ENCODE assay signal across 8 mouse cellular contexts in genomic region chr16:31933751-31934549, GRCm38 (mm10). TPM values are rescaled to one million over a fixed set of nuclear protein-coding genes. Genes with fewer than 3 reads are reported as not detected.
DNase-seq lines count a peak whose midpoint lies in the region; ATAC-seq and TF ChIP-seq lines count a peak whose summit lies in the region.

Gene Pigz (plus strand): TSS chr16:31933851.

- TF ChIP-seq POLR2A in testis, adult 2 months (IDR thresholded peaks at IDR 0.05; ENCODE audit: control insufficient read depth, low read depth, low read length), result no peak
- TF ChIP-seq POLR2A in kidney, adult 2 months (IDR thresholded peaks at IDR 0.05; ENCODE audit: low read depth, low read length), result no peak
- TF ChIP-seq POLR2A in limb, embryonic 14.5 days (IDR thresholded peaks at IDR 0.05; ENCODE audit: borderline replicate concordance, extremely low read depth, insufficient read depth, insufficient read length), result no peak
- no peak for TF ChIP-seq POLR2A in myocyte (IDR thresholded peaks at IDR 0.05; ENCODE audit: insufficient read length, low read depth)

- peak within 1 kb of the TSS; percentile 95 for H3K4me2 ChIP-seq in limb, embryonic 14.5 days (replicated peaks; ENCODE audit: low read depth, low read length, severe bottlenecking)
- peak within 1 kb of the TSS; percentile 87 for H3K4me2 ChIP-seq in myocyte (ENCODE audit: low read depth)

- H3ac ChIP-seq in myocyte (ENCODE audit: control insufficient read depth, insufficient read length), result no peak within 1 kb of the TSS

- peak within 1 kb of the TSS; percentile 51 for H3K9ac ChIP-seq in limb, embryonic 14.5 days (ENCODE audit: low read depth, low read length, severe bottlenecking)

- H3K36me3 ChIP-seq in testis, adult 2 months (ENCODE audit: control insufficient read depth, insufficient read depth, low read length), result no peaks in the 10 kb centered on the region
- no peaks in the 10 kb centered on the region for H3K36me3 ChIP-seq in embryonic facial prominence, embryonic 10.5 days (replicated peaks)
- no peaks in the 10 kb centered on the region for H3K36me3 ChIP-seq in kidney, adult 2 months (ENCODE audit: control insufficient read depth, insufficient read depth, low read length)
- H3K36me3 ChIP-seq in limb, embryonic 14.5 days (ENCODE audit: control insufficient read depth, insufficient read depth, low read length), result no peaks in the 10 kb centered on the region
- H3K36me3 ChIP-seq in myocyte (ENCODE audit: control insufficient read depth, insufficient read depth), result no peaks in the 10 kb centered on the region

- ATAC-seq in limb, embryonic 14.5 days (ENCODE audit: low FRiP score, low read depth), result no peak

- H3K9me3 ChIP-seq in embryonic facial prominence, embryonic 10.5 days, result no peaks in the 10 kb centered on the region
- no peaks in the 10 kb centered on the region for H3K9me3 ChIP-seq in limb, embryonic 14.5 days (ENCODE audit: control insufficient read depth, low read length)

- DNase-seq in testis, postnatal 14 days (ENCODE audit: low spot score), result no peak
- peak; percentile 53 for DNase-seq in embryonic facial prominence, embryonic 10.5 days (ENCODE audit: low spot score)
- peak; percentile 49 to 66 for DNase-seq in heart, adult 9 months (ENCODE audit: low spot score in 2 of 2)
- peak; percentile 63 for DNase-seq in kidney, adult 2 months
- no peak for DNase-seq in limb, embryonic 14.5 days (ENCODE audit: low spot score)
- DNase-seq in T-cell, adult 2 months (ENCODE audit: low spot score), result no peak

- TF ChIP-seq CTCF in testis, adult 2 months (IDR thresholded peaks at IDR 0.05; ENCODE audit: control insufficient read depth, insufficient read depth, insufficient replicate concordance, low read depth, low read length), result no peak
- no peak for TF ChIP-seq CTCF in kidney, adult 2 months (conservative IDR thresholded peaks at IDR 0.05; ENCODE audit: insufficient read depth, insufficient read length, low read depth, low read length)

- H3K4me1 ChIP-seq in testis, adult 2 months (ENCODE audit: control insufficient read depth, insufficient read depth, low read length), result peaks cover 24% of the 10 kb centered on the region
- peaks cover 44% of the 10 kb centered on the region for H3K4me1 ChIP-seq in embryonic facial prominence, embryonic 10.5 days
- no peaks in the 10 kb centered on the region for H3K4me1 ChIP-seq in kidney, adult 2 months (ENCODE audit: control insufficient read depth, insufficient read depth, low read length)
- peaks cover 10% of the 10 kb centered on the region for H3K4me1 ChIP-seq in limb, embryonic 14.5 days (ENCODE audit: control insufficient read depth, insufficient read depth, low read length)

- H3K4me3 ChIP-seq in testis, adult 2 months (ENCODE audit: control insufficient read depth, low read depth, low read length), result peak within 1 kb of the TSS; percentile 75
- peak within 1 kb of the TSS; percentile 67 for H3K4me3 ChIP-seq in embryonic facial prominence, embryonic 10.5 days
- H3K4me3 ChIP-seq in kidney, adult 2 months (ENCODE audit: insufficient read depth, low read depth, low read length), result peak within 1 kb of the TSS; percentile 53
- peak within 1 kb of the TSS; percentile 56 for H3K4me3 ChIP-seq in limb, embryonic 14.5 days (replicated peaks; ENCODE audit: low read length)
- peak within 1 kb of the TSS; percentile 20 for H3K4me3 ChIP-seq in myocyte

- H3K79me2 ChIP-seq in myocyte (ENCODE audit: control insufficient read depth, insufficient read depth), result no peaks in the 10 kb centered on the region

- H3K27me3 ChIP-seq in testis, adult 2 months (ENCODE audit: control insufficient read depth, insufficient read depth, low read length), result peaks cover 3% of the 10 kb centered on the region; the same call in 1 of the 2 replicates
- peaks cover 69% of the 10 kb centered on the region for H3K27me3 ChIP-seq in embryonic facial prominence, embryonic 10.5 days (replicated peaks; ENCODE audit: low read depth, poor library complexity, severe bottlenecking)
- H3K27me3 ChIP-seq in kidney, adult 2 months (replicated peaks; ENCODE audit: control insufficient read depth, insufficient read depth, low read length), result peaks cover 3% of the 10 kb centered on the region; the same call in 1 of the 2 replicates
- peaks cover 38% of the 10 kb centered on the region for H3K27me3 ChIP-seq in limb, embryonic 14.5 days (ENCODE audit: control insufficient read depth, insufficient read depth, low read length)
- no peaks in the 10 kb centered on the region for H3K27me3 ChIP-seq in myocyte (ENCODE audit: control insufficient read depth, insufficient read depth, insufficient read length)

- no peak within 1 kb of the TSS; the same call in 1 of the 2 replicates for H3K27ac ChIP-seq in testis, adult 2 months (ENCODE audit: control insufficient read depth, insufficient read depth, low read depth, low read length)
- peak within 1 kb of the TSS; percentile 84 for H3K27ac ChIP-seq in embryonic facial prominence, embryonic 10.5 days (replicated peaks)
- H3K27ac ChIP-seq in kidney, adult 2 months (ENCODE audit: insufficient read depth, low read depth, low read length), result no peak within 1 kb of the TSS
- no peak within 1 kb of the TSS for H3K27ac ChIP-seq in limb, embryonic 14.5 days (replicated peaks; ENCODE audit: low read depth, low read length)

- 6% methylated on average over 42 of the region's 42 CpGs for WGBS in embryonic facial prominence, embryonic 10.5 days
- WGBS in kidney, adult 2 months, result 14% methylated on average over 42 of the region's 42 CpGs
- WGBS in limb, embryonic 14.5 days, result 7% methylated on average over 42 of the region's 42 CpGs

TF ChIP-seq in myocyte, 11 proteins besides CTCF, POLR2A, EP300 and RAD21:
- TF ChIP-seq MYOD1 (IDR thresholded peaks at IDR 0.05; ENCODE audit: control insufficient read depth in 1 of 3, insufficient read length in 2 of 3, low read depth in 2 of 3), result peak in 2 of 3 experiments; percentile 88 to 92
- peak in 2 of 3 experiments; percentile 89 to 92 for TF ChIP-seq MYOG (IDR thresholded peaks at IDR 0.05; ENCODE audit: control insufficient read depth in 1 of 3, insufficient read depth in 1 of 3, insufficient read length in 2 of 3, low read depth in 2 of 3)
- no peak for TF ChIP-seq TCF12 (IDR thresholded peaks at IDR 0.05; ENCODE audit: insufficient read depth, poor library complexity, severe bottlenecking)

RNA-seq across cellular contexts. Expression of gene Pigz, which starts in this region (rescaled TPM):
- 0.12 and 0.24 TPM in 2 replicates for polyA plus RNA-seq in testis, adult 2 months (2012; rRNA removed)
- 1.3 and 1.8 TPM in 2 replicates for polyA plus RNA-seq in embryonic facial prominence, embryonic 10.5 days (2016; fragmentation: Nextera tagmentation; extraction: Ambion mirVana)
- 2.0 and 2.2 TPM in 2 replicates for polyA plus RNA-seq in kidney, adult 2 months (2012; rRNA removed)
- 0.20 and 0.35 TPM in 2 replicates for polyA plus RNA-seq in limb, embryonic 14.5 days (2012; rRNA removed)
- 0.32 and 0.50 TPM in 2 replicates for polyA plus RNA-seq in limb, embryonic 14.5 days (2014; fragmentation: Nextera tagmentation; extraction: Ambion mirVana)
- 0.07 TPM for polyA plus RNA-seq in myocyte (2012; fragmentation: generic; extraction: Trizol)

Comparison
In these comparisons a context has a peak if more than half of its experiments do, and no peak if none do; other contexts are left out.
1. H3K4me3 ChIP-seq: peak in every context shown above with its lines; median percentile 75 in testis, adult 2 months; 67 in embryonic facial prominence, embryonic 10.5 days; 56 in limb, embryonic 14.5 days; 53 in kidney, adult 2 months; 20 in myocyte.
2. DNase-seq: peak in embryonic facial prominence, embryonic 10.5 days (single experiment), heart, adult 9 months (2 of 2) and kidney, adult 2 months (single experiment); none in testis, postnatal 14 days (single experiment), limb, embryonic 14.5 days (single experiment) and T-cell, adult 2 months (single experiment).